Mouse (Mus musculus): Measurements from ENCODE around the gene Lrrc29.
"Not testable (repeated sequence)": the region's sequence is repeated elsewhere in the genome, so short reads cannot be mapped to it uniquely, and the experiment has no call there.

The Lrrc29 gene

DNA sequence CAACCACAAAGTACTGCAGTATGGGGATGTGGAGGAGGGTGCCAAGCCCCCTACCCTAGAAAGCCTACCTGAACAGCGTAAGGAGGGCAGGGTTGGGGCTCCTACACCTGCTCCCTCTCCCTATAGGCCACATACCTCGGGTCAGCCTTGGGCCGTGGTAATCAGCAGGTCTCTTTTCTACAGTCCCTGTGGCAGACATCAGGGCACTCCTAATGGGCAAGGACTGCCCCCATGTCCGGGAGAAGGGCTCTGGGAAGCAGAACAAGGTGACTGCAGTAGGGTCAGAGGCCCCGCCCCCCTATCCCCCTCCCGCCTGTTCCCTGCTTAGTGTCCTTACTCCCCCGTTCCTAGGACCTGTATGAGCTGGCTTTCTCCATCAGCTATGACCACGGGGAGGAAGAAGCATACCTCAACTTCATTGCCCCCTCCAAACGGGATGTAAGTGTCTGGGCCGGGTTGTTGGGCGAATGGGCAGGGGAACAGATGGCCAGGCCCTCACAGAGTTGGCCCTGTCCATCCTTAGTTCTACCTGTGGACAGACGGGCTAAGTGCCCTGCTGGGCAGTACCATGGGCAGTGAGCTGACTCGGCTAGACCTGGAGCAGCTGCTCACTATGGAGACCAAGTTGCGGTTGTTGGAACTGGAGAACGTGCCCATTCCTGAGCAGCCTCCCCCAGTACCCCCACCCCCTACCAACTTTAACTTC is 16.8 kb downstream of the Lrrc29 start:
- no peak for DNase-seq (ENCODE audit: low spot score)

DNA sequence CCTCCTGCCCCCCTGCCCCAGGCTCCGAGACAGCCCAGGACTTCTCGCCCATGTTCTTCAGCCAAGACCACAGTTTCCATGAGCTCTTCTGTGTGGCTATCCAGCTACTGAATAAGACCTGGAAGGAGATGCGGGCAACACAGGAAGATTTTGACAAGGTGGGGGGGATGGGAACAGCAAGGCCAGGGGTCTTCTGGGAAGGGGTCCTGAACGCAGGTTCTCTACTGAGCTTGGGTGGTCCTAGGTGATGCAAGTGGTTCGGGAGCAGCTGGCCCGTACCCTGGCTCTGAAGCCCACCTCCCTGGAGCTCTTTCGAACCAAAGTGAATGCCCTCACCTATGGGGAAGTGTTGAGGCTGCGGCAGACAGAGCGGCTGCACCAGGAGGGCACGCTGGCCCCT is 17.6 kb downstream of the Lrrc29 start:
- no peak for DNase-seq (ENCODE audit: low spot score)

DNA sequence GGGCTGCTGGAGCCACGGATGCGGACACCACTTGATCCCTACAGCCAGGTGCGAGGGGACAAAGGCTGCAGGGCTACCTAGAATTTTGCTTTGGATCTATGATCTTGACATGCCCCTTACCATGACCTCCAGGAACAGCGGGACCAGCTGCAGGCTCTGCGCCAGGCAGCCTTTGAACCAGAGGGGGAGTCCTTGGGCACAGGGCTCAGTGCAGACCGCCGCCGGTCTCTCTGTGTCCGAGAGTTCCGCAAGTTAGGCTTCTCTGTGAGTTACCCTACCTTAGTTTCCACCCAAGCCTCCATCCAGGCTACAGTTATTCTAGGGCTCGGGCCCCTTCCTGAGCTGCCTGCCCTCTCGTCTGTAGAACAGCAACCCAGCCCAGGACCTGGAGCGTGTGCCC is 18.4 kb downstream of the Lrrc29 start:
- no peak for DNase-seq (ENCODE audit: low spot score)

DNA sequence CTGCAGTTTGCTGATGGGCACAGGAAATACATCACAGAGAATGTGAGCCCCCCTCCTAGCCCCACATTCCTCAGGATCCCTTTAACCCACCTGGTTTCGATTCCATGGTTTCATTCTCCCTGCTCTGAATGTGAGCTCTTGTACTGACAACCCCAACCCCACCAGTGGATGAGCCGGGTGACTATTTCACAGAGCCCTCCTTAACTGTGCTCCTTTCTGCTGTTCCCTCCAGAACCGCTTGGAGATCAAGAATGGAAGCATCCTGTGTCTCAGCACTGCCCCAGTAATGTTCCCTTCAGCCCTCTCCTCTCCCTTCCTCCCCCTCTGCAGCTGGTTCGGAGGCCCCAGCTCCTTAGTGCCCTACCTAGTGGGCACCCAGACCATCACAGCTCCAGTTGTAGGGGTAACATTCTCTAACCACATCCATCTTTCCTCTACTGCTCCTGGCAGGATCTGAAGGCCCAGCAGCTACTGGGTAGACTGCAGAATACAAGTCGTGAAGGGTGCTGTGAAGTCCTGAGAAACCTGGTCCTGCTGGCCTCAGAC is 19.9 kb downstream of the Lrrc29 start:
- no peak for DNase-seq (ENCODE audit: low spot score)

DNA sequence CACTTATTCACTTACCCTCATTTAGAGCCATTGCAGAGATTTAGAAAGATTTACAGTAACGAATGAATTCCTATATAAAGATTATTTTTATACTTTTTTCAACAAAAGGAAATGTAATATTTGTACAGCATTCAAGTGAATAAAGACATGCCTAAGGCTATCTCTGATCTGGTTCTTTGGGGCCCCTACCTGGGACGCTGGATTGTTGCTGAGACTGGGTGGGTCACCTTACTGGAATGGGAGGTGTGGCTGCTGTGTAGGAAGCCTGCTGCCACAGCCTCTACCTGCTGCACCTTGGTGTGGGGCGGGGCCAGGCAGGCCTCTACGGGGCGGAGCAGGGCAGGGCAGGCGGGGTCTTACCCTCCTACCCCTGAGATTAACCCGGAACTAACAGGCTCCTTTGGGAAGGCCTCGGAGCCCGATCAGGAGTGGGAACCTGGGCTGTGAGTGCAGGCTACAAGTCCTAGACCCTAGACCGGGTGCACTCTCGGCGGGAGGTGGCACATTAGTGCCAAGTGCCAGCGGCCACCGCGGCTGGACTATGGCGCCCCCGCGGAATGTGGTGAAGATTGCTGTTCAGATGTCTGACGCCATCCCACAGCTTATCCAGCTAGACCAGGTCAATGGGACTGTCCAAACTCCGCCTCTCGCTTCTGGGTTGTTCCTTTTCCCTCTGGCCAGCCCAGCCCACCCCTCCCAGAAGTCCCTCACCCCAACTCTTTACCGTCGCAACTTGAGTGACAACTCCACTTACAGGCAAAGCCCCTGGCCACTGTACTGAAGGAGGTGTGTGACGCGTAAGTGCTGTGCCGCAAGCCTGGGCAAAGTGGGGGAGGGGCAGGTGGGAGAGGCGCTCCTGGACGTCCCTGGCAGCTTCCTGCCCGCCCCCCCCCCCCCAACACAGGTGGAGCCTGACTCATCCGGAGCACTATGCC is 20.6 kb downstream of the Lrrc29 start, which contains the start of gene Elmo3:
Elmo3 (plus strand) TSS at position 391 of the 935 bp plus-strand sequence.
- peak; percentile 63 for DNase-seq (ENCODE audit: low spot score)

DNA sequence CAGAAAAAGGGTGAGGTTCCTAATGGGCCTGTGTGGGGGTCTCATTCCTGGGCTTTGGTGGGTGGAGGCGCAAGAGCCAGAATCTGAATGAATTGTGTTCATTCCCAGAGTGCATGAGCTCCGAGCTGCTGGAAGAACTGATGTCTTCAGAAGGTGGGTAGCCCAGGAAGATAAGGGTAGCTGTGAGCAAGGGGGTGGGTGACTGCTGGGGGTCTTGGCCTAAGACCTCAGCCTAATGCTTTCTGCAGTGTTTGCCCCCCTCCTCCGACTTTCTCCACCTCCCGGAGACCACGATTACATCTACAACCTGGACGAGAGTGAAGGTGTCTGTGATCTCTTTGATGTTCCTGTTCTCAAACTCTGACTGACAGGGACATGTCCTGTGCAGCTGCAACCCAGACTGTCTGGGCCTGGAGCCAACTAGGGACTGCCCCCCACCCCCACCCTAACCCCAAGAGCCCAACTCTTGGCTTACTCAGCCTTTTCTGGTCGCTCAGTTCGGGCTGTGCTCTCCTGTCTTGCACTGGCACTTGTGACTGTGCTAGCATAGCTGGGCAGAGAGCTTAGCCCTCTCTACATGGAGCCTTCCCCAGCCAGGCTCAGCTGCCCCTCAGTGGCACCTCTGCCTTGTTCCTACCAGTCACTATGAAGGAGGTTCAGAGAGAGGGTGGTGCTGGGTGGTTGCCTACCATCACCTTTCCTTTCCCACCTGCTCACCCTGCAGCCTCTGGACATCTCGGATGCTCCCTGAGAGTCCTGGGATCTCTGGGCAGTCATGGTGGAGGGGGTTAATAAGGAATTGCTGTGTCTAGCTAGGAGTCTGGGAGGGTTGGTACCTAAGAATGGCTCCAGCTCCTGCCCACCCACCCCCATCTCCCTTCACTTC is 21.5 kb downstream of the Lrrc29 start:
- DNase-seq (ENCODE audit: low spot score), result no peak

DNA sequence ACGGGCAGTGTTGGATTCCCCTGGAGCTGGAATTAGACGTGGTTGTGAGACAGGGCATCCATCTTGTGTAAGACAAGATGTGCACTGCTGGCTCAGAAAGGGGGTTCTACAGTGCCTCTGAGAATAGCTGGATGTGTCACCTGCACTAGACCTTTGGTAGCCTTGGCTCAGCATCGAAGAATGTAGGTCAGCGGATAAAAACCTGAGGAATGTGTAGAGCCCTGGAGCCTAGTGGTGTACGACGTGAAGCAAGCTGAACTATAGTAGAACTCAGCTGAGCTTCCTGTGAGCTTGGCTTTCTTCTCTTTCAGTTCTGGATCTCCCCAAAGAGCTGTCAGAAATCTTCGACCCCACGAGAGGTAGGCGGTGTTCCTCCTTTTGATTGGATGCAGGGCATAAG is 22.2 kb downstream of the Lrrc29 start:
- DNase-seq (ENCODE audit: low spot score), result no peak

DNA sequence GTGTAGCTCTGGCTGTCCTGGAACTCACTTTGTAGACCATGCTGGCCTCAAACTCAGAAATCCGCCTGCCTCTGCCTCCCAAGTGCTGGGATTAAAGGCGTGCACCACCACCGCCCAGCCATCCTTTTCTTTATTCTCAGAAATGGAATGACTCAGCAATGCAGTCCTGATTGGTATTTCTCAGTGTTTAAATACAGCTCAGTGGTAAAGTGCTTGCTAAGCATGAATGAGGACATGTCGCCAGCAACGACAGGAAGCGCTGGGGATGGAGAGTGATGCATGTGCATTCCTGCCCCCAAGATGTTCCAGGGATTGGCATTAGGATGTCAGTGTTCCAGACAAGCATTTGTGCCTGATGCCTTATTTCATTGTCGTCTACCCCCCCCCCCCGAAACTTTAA is 22.7 kb downstream of the Lrrc29 start:
- DNase-seq (ENCODE audit: low spot score), result no peak

DNA sequence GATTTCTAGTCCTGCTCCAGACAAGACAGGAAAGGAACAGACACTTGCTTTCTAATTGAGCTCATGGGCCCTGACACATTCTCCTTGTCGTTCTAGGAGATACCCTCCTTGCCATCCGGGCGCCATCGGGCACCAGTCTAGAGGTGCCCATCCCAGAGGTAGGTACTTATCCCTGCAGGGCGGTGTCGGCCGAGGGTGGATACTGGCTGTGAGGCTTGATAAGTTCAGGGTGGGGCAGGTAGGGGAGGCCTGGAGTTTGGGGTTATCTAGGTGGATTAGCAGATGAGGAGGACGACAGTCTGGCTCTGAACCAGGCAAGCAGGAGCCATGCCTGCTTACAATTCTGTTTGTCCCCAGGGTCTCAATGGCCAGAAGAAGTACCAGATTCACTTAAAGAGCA is 26.1 kb downstream of the Lrrc29 start:
- no peak for DNase-seq (ENCODE audit: low spot score)

DNA sequence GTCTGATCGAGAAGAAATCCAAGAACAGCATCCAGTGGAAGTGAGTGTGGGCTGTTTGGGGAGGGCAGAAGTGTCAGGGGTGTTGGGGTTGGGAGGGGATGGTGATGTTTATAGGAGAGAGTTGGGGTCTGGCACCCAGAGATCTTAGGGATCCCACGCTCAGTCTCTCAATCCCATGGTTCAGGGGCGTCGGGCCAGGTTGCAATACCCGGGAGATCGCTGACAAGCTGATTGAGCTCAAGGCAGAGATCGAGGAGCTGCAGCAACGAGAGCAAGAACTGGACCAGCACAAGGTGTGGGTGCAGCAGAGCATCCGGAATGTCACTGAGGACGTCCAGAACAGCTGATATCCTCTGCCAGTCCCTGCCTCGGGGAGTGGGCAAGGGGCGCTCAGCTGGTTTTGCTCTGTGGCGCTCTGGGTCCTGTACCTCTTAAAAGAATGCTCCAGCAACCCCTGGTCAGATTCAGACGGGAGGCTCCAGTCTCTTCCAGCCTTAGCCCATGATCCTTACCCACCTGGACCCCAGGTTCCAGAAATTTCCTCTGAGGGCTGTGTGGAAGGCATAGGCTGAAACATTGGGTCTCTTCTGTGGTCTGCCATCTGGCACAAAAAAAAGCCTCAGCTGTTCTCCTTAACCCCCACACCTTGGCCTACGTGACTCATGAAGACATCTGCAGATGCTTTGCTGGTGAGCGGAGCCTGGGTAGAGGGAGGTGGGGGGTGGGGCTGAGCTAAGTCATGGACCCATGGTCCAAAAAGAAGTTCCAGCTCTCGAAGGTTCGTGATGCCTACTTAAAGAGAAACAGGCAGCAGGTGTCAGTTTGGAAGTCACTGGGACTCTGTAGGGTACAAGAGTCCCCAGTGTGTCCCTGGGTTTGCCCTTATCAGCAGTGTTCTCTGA is 27.5 kb downstream of the Lrrc29 start:
- DNase-seq (ENCODE audit: low spot score), result no peak

DNA sequence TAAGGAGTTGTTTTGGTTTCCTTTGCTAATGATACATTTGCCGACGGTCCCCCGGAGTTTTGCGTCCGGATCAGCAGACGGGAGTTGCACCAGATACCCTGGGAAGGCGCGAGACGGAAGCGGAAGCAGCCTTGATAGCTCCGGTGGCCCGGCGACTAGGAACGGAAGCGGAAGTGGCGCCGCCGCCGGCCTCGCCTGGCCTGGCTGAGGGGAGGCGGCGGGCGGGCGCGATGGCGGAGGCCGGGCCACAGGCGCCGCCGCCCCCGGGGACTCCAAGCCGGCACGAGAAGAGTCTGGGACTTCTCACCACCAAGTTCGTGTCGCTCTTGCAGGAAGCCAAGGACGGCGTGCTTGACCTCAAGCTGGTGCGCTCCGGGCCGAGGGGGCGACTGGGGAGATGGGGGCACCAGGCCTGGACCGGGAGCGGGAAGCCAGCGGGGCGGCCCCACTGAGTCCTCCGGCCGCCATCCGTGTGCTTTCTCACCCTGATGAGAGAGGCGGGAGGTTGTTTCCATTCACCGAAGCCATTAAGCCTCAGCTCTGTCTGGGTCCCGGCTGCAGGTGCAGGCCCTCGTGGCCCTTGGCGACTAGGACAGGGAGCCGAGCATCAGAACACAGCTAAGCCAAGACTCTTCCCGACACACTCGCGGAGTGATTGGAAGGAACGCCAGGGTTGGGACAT is 28.4 kb downstream of the Lrrc29 start, which contains the start of gene E2f4:
E2f4 (plus strand) TSS at position 153 of the 682 bp plus-strand sequence.
- DNase-seq (ENCODE audit: low spot score), result peak; percentile 93

DNA sequence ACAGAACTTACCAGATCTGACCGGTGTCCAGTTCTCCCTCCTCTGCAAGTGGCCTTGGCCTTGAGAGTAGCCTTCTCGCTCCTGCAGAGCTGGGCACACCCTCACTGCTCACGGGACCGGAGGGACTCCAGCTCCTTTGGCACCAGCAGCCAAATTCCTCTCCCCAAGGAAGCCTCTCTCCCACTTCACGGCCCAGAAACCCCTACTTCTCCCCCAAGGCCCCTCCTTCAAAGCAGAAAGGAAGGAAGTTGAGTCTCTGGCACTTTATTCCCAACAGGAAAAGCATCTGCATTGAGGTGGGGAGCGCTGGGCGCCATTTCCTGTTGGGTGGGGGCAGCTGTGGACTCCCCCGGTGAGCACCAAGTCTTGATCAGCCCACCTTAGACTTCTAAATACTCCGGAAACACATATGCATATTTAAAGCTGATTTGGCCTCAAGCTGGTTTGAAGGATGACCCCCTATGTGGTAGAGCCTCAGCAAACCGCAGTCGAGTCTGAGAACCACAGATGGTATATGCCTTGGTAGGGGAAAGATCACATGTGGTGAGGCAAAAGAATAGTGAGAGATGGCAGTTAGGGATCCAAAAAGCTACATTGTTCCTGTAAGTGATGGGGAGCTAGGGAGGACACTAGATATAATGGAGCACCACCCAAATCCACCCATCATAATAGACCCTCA is 30.0 kb downstream of the Lrrc29 start, which contains the start of gene Exoc3l:
Exoc3l (minus strand) TSS at position 207 of the 679 bp plus-strand sequence.
- DNase-seq (ENCODE audit: low spot score), result peak; percentile 86

DNA sequence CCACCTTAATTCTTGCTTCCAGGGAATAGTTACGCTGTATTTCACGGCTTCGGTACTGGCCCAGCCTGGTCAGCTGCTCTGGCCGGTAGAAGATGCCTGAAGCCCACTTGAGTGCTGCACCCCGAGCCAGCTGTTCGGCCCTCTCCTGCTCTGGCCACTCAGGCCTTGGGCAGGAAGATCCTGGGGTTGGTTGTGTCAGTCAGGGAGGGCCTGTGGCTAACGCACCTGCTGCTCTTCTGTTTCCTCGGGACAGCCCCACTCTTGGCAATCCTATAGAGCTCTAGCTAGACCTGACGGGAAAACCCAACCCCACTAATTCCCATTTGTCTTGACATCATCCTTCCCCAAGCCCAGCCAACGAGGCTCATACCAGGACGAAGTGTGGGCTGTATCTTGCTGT is 30.8 kb downstream of the Lrrc29 start:
- DNase-seq (ENCODE audit: low spot score), result no peak

DNA sequence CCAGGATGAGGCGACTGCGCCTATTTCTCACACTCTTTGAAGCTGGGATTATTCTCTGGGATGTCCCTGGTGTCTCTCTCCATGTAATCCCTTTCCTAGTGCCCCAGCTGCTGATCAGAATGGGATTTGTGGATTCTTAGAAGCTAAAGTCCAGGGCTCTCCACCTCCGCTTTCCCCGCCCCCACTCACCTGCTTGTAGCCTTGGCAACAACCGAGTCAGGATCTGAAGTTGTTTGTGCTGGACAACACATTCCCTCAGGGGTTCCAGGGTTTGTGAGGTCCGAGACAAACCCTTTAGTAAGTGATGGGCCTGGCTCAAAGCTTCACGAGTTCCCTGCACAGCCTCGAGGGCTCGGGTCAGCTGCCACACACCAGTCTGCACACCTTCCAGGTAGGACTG is 31.3 kb downstream of the Lrrc29 start:
- DNase-seq (ENCODE audit: low spot score), result no peak

DNA sequence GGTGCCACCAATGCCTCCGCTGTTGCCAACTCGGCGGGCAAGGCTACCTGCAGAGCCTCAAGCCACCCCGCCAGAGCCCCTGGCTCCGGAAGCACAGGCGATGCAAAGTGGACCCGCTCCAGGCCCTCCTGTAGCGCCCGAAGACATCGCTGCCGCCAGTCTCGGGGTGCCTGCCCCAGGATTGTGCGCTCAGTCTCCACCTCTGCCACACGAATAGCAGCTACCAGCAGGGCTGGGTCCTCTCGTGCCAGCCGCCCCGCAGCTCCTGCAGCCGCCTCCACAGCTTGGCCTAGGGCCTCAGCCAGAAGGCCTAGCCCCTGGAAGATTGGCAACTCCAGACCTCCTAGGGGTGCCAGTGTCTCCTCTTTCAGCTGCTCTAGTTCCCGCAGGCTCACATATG is 32.7 kb downstream of the Lrrc29 start:
- peak; percentile 8 for DNase-seq (ENCODE audit: low spot score)

DNA sequence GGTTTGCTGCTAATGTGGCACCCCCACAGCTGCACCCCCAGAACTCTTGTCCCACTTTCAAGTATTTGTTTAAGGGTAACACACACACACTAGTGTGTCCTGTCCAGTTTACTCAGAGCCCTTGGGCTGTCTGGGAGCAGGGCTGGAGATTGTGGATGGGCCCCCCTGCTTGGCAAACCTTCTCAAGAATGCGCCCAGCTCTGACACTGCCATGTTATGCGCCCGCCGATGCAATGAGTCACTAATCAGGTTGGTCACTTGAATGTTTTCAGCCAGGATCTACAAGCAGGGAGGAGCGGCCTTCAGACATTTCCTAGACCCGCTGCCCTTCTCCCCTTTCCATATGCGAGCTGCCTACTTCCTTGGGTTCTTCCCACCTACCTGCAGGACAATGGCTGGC is 33.6 kb downstream of the Lrrc29 start:
- no peak for DNase-seq (ENCODE audit: low spot score)

DNA sequence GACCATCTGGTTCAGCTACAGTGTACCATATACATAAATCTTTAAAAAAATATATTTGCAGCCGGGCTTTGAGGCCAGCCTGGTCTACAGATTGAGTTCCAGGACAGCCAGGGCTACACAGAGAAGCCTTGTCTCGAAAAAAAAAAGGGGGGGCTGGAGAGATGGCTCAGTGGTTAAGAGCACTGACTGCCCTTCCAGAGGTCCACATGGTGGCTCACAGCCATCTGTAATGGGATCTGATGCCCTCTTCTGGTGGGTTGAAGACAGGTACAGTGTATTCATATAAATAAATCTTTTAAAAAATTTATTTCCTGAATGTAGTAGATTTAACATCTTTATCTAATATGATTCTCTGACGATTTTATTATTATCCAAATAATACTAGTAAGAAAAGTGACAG is 34.3 kb downstream of the Lrrc29 start:
- not testable (repeated sequence) for DNase-seq (ENCODE audit: low spot score)

DNA sequence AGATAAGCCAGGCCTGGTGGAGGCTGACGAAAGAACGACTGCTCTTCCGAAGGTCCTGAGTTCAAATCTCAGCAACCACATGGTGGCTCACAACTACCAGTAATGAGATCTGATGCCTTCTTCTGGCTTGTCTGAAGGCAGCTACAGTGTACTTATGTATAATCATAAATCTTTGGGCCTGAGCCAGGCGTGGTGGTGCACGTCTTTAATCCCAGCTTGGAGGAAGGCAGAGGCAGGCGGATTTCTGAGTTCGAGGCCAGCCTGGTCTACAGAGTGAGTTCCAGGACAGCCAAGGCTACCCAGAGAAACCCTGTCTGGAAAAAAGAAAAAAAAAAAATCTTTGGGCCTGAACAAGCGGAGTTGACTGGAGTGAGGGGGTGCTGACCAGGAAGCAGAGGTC is 34.7 kb downstream of the Lrrc29 start:
- not testable (repeated sequence) for DNase-seq (ENCODE audit: low spot score)

DNA sequence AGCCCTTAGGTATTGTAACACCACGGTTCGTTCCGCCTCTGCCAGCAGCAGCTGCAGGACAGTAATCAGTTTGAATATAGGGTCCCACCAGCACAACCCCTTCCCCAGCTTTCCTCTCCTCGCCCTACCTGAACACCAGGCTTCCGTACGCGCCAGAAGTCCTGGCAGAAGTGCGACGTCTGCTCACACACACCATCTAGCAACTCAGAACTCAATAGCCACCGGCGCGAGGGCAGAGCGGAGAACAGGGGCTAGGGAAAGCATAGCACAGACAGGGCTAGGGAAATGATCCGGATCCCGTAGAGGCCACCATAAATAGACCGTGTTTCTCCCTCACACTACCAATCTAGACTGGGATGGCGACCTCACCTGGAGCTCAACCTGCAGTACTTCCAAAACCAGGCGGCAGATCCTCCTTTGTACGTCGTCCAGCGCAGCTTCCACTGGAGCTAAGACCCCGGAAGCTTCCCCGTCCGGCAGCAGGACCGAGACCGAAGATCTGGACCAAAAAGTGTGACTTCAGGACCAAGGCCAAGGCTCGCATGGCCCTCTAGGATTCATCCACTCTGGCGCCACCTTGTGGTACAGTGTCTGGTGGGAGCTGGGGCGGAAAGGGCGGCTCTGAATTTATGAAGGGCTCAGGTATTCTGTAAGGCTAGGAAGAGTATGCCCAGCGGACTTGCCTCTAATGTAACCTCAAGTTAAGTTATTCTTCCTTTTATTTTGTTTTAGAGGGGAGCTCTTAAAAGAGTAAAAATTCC is 35.3 kb downstream of the Lrrc29 start:
- peak; percentile 86 for DNase-seq (ENCODE audit: low spot score)

All from testis, postnatal 14 days (tissue).